Mouse (Mus musculus) duodenum, adult 2 months (tissue): ENCODE data around the gene Sap30bp. TPM values are rescaled to one million over a fixed set of nuclear protein-coding genes. Genes with fewer than 3 reads are reported as not detected.

Experiments used
- polyA plus RNA-seq: library from polyadenylated mRNA; depleted of rRNA; stranded (reverse); fragments of >200 nt; gene quantifications from 2 replicates; pipeline ENCODE4 v1.2.3, GENCODE M21; 2012; ENCODE audit warnings: low replicate concordance; rRNA removed

The Sap30bp gene
- 20.5 and 22.2 TPM in 2 replicates for polyA plus RNA-seq

DNA sequence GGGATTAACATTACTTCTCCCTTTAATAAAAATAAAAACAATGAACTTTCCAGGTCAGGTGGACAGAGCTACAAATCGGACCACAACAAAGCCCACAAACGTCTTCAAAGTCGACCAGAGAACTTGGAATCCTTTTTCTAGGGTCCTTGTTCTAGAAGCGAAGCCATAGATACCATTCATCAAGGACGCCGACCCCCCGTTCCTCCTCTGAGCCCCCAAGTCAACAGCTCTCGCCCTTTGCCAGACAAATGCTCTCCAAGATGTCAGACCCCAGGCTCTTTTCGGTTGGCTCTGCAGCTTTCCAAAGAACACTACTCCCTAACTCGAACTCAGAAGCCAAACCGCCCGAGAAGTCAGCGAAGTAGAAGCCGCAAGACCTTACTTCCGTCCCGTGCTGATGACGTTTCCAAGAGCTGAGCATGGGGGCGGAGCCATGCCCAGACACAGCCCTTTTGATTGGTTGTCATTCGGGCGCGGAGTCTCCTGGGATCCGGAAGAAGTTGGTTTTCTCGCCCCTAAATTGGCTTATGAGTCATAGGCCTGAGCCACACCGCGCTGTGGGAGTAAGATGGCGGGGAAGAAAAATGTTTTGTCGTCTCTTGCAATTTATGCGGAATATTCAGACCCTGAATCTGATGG lies at the start of gene Sap30bp, which contains the start of gene Recql5:
Gene Sap30bp (plus strand): TSS at position 175 of the 639 bp plus-strand sequence.
Gene Recql5 (minus strand): TSS at position 370 of the 639 bp plus-strand sequence.

DNA sequence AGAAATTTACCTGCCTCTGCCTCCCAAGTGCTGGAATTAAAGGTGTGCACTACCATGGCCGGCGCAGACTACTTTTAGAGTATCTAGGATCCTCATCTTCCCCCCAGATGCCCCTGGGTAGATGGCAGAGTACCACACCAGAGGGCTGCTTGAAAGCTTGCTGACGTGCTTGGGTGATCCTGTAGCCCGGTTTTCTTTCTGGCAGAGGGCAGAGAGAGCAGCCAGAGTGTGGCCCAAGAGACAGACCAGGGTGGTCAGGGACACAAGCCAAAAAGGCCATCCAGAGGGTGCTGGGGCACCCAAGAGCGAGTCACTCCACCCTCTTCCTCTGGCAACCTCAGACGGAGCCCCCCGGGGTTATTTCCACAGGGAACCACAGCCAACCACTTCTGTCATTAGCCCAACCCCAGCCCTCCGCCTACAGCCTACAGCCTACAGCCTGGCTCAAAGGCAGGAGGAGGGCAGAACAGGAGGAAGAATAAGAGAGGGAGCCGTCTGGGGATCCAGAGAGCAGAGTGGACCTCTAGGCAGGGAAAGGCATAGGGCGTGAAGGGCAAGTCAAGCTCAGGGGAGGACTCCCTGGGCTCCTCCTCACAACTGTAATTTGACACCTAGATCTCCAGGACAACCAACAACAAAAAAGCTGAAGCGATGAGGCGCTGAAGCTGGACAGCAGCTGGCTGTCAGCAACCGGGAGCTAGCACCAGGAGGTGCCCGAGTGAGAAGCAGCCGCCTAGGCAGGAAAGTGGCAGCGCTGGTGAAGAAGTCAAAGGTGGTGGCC lies 33.4 kb upstream of the Sap30bp start, which contains the start of gene Smim5:
Gene Smim5 (plus strand): TSS at position 481 of the 781 bp plus-strand sequence.

DNA sequence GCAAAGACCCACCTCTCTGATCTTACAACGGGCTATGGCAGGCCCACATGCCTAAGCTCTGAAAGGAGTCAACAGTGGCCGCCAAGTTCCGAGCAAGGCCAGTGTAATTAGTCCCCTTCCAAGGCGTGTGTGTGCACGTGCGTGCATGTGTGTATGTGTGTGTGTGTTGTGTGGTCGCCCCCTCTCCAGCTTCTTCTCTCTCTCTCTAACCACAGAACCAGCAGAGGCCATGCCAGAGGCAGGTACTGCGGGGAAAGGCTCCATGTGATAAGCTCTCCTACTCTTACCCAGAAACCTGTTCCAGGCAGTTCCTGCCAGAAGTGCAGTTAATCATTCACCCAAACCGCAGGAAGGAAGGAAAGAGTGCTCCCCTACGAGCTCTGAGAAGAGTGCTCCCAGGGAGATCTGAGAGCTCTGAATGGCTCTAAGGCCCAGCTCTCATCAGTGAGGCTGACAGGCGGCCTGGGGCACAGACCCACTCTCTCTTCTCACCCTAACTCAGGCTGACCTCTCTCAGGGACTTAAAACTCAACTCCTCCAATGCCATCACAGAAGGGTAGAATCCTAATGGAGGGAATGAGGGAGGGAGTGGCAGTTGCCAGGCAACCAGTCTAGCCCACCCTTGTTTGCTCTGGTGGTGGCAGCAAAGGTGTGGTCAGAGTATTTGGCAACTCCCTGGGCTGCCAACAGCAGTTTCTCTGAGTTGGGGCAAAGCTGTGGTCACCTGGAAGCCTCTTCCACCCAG lies 21.3 kb upstream of the Sap30bp start, which contains the start of gene Smim6:
Gene Smim6 (plus strand): TSS at position 386 of the 745 bp plus-strand sequence.

DNA sequence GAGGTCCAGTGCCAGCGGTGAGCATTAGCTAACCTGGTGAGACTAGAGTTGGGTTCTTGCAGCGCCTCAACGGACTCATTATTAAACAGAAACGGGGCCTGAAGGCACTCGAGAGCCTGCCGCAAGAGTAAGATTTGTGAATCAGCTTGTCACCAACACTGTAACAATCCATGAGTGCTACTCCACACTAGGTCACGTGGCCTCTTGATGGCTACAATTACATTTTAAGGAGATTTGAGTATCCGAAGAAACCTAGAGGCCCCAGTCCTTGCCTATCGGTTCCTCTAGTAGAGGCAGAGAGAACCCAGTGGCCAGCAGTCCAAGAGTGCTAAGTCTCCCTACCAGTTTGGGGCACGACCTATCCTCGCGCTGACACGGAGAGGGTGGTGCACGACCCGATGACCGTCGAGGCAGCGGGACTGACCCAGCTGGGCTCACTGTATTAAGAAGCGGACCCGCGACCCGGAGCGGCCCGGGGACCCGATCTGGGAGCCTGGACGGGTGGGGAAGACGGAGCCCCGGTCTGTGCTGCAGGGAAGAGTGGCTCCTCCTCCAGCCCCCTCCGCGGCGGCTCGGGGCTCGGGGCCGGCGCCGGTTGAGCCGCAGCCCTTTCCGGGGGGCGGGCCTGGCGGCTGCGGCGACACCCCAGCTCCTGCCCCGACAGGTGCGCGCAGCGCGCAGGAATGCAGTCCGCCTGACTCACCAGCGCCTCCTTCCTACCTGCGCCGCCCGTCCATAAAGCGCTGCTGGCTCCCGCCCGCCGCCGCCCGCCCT lies 41.4 kb downstream of the Sap30bp start, which contains the start of gene Itgb4:
Gene Itgb4 (plus strand): TSS at position 401 of the 774 bp plus-strand sequence.

DNA sequence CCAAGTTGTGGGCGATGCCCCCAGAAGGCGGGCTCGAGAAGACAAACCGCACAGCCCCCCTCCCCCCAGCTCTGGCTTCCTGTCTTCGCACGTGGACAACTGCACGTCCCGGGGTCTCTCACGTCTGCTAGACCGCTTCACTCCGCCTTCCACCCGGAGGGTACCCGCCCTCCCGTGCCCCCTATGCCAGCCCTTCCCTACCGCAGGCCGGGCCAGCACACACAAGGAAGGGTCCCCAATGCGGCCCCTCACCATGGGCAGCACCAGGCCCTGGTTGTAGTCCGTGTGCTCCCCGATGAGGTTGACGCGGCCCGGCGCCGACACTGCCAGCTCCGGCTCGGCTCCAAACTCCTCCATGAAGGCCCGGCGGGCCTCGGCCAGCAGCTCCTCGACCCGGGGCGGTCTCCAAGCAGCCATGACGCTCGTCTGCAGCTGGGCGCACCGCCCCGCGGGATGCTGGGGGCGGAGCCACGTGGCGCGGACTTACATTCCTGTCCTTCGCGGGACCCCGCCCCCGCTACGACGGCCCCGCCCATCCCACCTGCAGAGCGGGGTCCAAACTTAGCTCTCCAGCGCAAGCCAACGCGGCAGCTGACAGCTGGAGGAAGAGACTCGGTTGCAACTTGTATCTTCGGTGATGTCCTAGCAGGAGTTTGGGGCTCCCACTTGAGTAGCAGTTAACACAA lies 79.3 kb downstream of the Sap30bp start, which contains the start of gene Galk1:
Gene Galk1 (minus strand): TSS at position 458 of the 686 bp plus-strand sequence.

Other genes with a start within 250 kb of the Sap30bp start
- 25.3 and 37.6 TPM in 2 replicates for gene Grb2, start 224.7 kb upstream of the Sap30bp start, polyA plus RNA-seq
- 87.6 and 103 TPM in 2 replicates for gene Tmem94, start 167.8 kb upstream of the Sap30bp start, polyA plus RNA-seq
- 30.2 and 41.0 TPM in 2 replicates for gene Caskin2, start 119.6 kb upstream of the Sap30bp start, polyA plus RNA-seq
- gene Tsen54, start 118.6 kb upstream of the Sap30bp start, polyA plus RNA-seq: 43.3 and 67.7 TPM in 2 replicates
- gene Llgl2, start 109.2 kb upstream of the Sap30bp start, polyA plus RNA-seq: 207 and 252 TPM in 2 replicates
- 427 and 1,224 TPM in 2 replicates for gene Myo15b, start 74.9 kb upstream of the Sap30bp start, polyA plus RNA-seq
- 0.71 and 1.8 TPM in 2 replicates for gene Smim5, start 33.3 kb upstream of the Sap30bp start, polyA plus RNA-seq
- gene Smim6, start 21.3 kb upstream of the Sap30bp start, polyA plus RNA-seq: 6.3 and 7.1 TPM in 2 replicates
- gene Recql5, start 195 bp downstream of the Sap30bp start, polyA plus RNA-seq: 11.2 and 15.0 TPM in 2 replicates
- 58.5 and 81.0 TPM in 2 replicates for gene Itgb4, start 41.4 kb downstream of the Sap30bp start, polyA plus RNA-seq
- 75.5 and 95.6 TPM in 2 replicates for gene Galk1, start 79.4 kb downstream of the Sap30bp start, polyA plus RNA-seq
- 118 and 156 TPM in 2 replicates for gene H3f3b, start 94.7 kb downstream of the Sap30bp start, polyA plus RNA-seq
- 16.6 and 27.4 TPM in 2 replicates for gene Unk, start 97.0 kb downstream of the Sap30bp start, polyA plus RNA-seq
- 5.5 and 11.2 TPM in 2 replicates for gene Unc13d, start 144.7 kb downstream of the Sap30bp start, polyA plus RNA-seq
- gene Wbp2, start 153.7 kb downstream of the Sap30bp start, polyA plus RNA-seq: 285 and 420 TPM in 2 replicates
- gene Trim47, start 193.9 kb downstream of the Sap30bp start, polyA plus RNA-seq: 36.2 and 37.8 TPM in 2 replicates
- gene Trim65, start 197.8 kb downstream of the Sap30bp start, polyA plus RNA-seq: 10.0 and 11.2 TPM in 2 replicates
- gene Mrpl38, start 205.6 kb downstream of the Sap30bp start, polyA plus RNA-seq: 57.3 and 106 TPM in 2 replicates
- 4.7 and 8.8 TPM in 2 replicates for gene Fbf1, start 234.9 kb downstream of the Sap30bp start, polyA plus RNA-seq